Mouse (Mus musculus): ENCODE results near the gene Tspo.

The Tspo gene

DNA sequence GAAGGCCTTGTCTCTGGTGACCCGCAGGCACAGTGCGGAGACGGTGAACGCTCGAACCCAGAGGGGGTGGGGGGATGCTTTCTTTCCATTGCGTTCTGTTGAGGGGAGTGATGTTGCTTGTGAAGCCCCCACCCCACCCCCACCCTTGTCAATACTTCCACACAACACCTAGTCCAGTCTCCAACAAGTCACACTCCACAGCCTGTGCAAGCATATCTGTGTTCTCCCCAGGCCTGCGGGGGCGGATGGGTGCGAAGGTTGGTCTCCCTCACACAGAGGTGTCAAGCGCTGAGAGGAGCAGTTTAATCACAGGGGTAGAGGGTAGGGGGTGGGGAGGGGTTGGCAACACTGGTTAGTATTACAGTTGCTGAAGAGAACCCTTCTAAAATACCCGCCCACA lies 42.8 kb downstream of the Tspo start:
- Histone ChIP-seq H3K4me1 (replicated peaks; ENCODE audit: low read depth, low read length) (peaks cover 7% of the 10 kb centered on the region; the same call in 1 of the 2 replicates), H3K4me3 (replicated peaks; ENCODE audit: low read length) (no peak overlapping the region), H3K27me3 (ENCODE audit: insufficient read depth, low read length) (peaks cover 5% of the 10 kb centered on the region; the same call in 1 of the 2 replicates), H3K9me3 (ENCODE audit: low read length) (no peaks in the 10 kb centered on the region), H3K36me3 (ENCODE audit: insufficient read depth, low read length) (no peaks in the 10 kb centered on the region)
- TF ChIP-seq CTCF (conservative IDR thresholded peaks at IDR 0.05; ENCODE audit: low read length): no peak

DNA sequence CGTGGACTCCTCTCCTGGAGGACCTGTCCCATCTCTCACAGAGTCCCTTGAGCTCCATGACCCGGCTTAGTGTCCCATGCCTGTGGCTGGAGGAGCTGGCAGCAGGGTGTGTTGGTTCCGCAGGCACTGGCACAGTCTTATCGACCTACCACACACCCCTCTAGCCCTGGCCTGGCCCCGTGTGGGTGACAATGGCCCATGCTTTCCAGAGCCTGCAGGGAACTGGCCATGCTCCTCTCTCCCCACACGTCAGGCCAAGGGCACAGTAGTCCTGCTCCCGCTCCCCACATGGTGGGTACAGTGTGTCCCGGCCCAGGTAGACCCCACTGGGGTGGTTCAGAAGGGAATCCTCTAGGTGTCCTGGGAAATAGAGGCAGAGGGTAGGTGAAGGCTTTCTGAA lies 43.3 kb downstream of the Tspo start:
- no peak overlapping the region for H3K4me3 ChIP-seq (replicated peaks; ENCODE audit: low read length)
- no peaks in the 10 kb centered on the region for H3K36me3 ChIP-seq (ENCODE audit: insufficient read depth, low read length)
- TF ChIP-seq CTCF (conservative IDR thresholded peaks at IDR 0.05; ENCODE audit: low read length) (no peak), NANOG (IDR thresholded peaks at IDR 0.05; ENCODE audit: borderline replicate concordance, low read length) (no peak), POU5F1 (IDR thresholded peaks at IDR 0.05; ENCODE audit: borderline replicate concordance, low read length) (no peak)
- peaks cover 5% of the 10 kb centered on the region; the same call in 1 of the 2 replicates for H3K27me3 ChIP-seq (ENCODE audit: insufficient read depth, low read length)
- no peaks in the 10 kb centered on the region for H3K9me3 ChIP-seq (ENCODE audit: low read length)
- H3K4me1 ChIP-seq (replicated peaks; ENCODE audit: low read depth, low read length): peaks cover 7% of the 10 kb centered on the region; the same call in 1 of the 2 replicates

DNA sequence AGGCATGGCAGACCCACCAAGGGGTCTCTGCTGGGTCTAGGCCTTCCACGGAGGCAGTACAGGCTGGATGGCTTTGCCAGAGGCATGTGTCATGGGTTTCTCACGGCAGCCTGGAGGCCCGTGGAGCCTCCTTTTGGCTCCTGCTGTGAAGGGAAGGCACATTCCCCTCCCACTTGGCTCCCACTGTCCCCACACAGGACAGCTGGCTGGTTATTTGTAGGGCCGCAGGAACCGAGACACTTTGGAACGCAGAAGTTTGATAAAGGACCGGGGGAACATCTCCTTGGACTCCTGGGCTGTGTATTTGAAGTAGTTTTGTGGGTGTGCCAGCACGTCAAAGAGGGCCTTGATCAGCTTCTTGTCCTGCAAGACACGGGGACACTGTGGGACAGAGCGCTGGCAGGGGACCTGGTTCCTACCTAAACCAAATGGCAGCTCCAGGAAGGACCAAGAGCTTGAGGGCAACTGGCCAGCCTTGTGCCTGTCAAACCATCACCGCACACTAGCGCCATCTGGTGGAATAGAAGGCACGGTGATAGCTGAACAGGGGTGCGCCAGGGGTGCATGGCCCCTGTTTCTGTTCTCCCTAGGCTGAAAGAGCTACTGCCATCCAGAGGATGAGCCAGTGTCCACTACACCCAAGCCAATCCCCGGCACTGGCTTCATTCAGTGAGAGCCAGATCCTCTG lies 43.9 kb downstream of the Tspo start:
- Histone ChIP-seq H3K27me3 (ENCODE audit: insufficient read depth, low read length) (peaks cover 8% of the 10 kb centered on the region; the same call in 1 of the 2 replicates), H3K9me3 (ENCODE audit: low read length) (no peaks in the 10 kb centered on the region), H3K4me3 (replicated peaks; ENCODE audit: low read length) (no peak overlapping the region), H3K4me1 (replicated peaks; ENCODE audit: low read depth, low read length) (peaks cover 7% of the 10 kb centered on the region; the same call in 1 of the 2 replicates), H3K36me3 (ENCODE audit: insufficient read depth, low read length) (no peaks in the 10 kb centered on the region)
- TF ChIP-seq CTCF (conservative IDR thresholded peaks at IDR 0.05; ENCODE audit: low read length): peak; percentile 79
- TF ChIP-seq POU5F1 (IDR thresholded peaks at IDR 0.05; ENCODE audit: borderline replicate concordance, low read length): no peak
- TF ChIP-seq NANOG (IDR thresholded peaks at IDR 0.05; ENCODE audit: borderline replicate concordance, low read length): no peak

DNA sequence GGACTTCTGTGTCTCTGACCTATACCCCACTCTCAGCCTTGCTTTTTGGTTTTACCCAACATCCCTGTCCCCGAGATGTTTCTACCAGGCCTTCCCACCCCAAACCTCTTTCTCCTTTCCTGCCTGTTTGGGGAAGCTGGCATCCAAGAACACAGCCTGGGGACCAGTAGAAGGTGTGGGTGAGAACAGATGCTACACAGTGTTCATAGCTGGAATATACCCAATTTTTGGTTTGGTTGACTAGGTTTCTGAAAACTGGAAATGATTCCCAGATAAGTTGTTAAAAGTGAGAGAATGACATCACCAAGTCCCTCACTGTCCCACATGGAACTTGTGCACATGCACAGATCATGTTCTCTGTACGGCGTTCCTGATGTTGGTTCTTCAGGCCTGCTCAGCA lies 51.9 kb downstream of the Tspo start:
- no peaks in the 10 kb centered on the region for H3K36me3 ChIP-seq (ENCODE audit: insufficient read depth, low read length)
- no peak overlapping the region for H3K4me3 ChIP-seq (replicated peaks; ENCODE audit: low read length)
- TF ChIP-seq CTCF (conservative IDR thresholded peaks at IDR 0.05; ENCODE audit: low read length) (no peak), POU5F1 (IDR thresholded peaks at IDR 0.05; ENCODE audit: borderline replicate concordance, low read length) (no peak), NANOG (IDR thresholded peaks at IDR 0.05; ENCODE audit: borderline replicate concordance, low read length) (no peak)
- H3K4me1 ChIP-seq (replicated peaks; ENCODE audit: low read depth, low read length): 0 out of 2 replicates have a peak, but pooled peaks cover 3% of the 10 kb centered on the region
- peaks cover 30% of the 10 kb centered on the region for H3K27me3 ChIP-seq (ENCODE audit: insufficient read depth, low read length)
- no peaks in the 10 kb centered on the region for H3K9me3 ChIP-seq (ENCODE audit: low read length)
